Mouse (Mus musculus) liver, embryonic 14.5 days (tissue): ENCODE measurements at regions not wholly inside any gene's neighbourhood (a gene's known extent, or its start where the extent isn't known, plus 50 kb on each side); places are given as distances from the start of the nearest gene placed in this dataset.
A peak's percentile ranks its signal among the peaks of the same experiment; 100 is the strongest.

Experiments
- ATAC-seq: fragments of 200-750 bp; cut with Nextera tagmentation; 2 replicates; pipeline ENCODE4 v1.8.0; 2017; ENCODE audit warnings: moderate number of reproducible peaks, mild to moderate bottlenecking, moderate library complexity; ENCODE audit not compliant: insufficient read depth
- DNase-seq, 3 experiments: peaks; one replicate each; pipeline ENCODE4 v3.0.0-alpha.2; 2012 to 2013; ENCODE audit warnings: low read depth in 3 of 3, low spot score in 3 of 3
- H3K27ac ChIP-seq: fragments of 300-500 bp; sonication (generic); 2 replicates; pipeline ENCODE4 v1.5.1; 2014; ENCODE audit warnings: moderate library complexity, mild to moderate bottlenecking, control low read depth, inconsistent platforms
- H3K27me3 ChIP-seq: fragments of 300-500 bp; sonication (generic); 2 replicates; pipeline ENCODE4 v1.6.1; 2014; ENCODE audit warnings: mild to moderate bottlenecking, low read length, moderate library complexity; ENCODE audit not compliant: control insufficient read depth, insufficient read depth
- H3K36me3 ChIP-seq: fragments of 300-500 bp; sonication (generic); replicated peaks from 2 replicates; pipeline ENCODE4 v1.6.1; 2014; ENCODE audit warnings: low read depth; ENCODE audit not compliant: control insufficient read depth, insufficient read depth
- H3K4me1 ChIP-seq, 2 experiments: fragments of 200-500 bp in 1 of 2; fragments of 300-500 bp in 1 of 2; sonication (generic) in 1 of 2; replicated peaks; 2 replicates each; pipeline ENCODE4 v1.6.1; 2012 to 2014; ENCODE audit warnings: antibody characterized with exemption in 1 of 2, inconsistent platforms in 1 of 2, low read length in 1 of 2; ENCODE audit not compliant: control insufficient read depth in 2 of 2, insufficient read depth in 2 of 2
- H3K4me2 ChIP-seq: fragments of 300-500 bp; sonication (generic); 2 replicates; pipeline ENCODE4 v1.6.1; 2014; ENCODE audit warnings: low read depth, mild to moderate bottlenecking, control low read depth, moderate library complexity
- H3K4me3 ChIP-seq, 2 experiments: fragments of 200-500 bp in 1 of 2; fragments of 300-500 bp in 1 of 2; sonication (generic) in 1 of 2; 2 replicates each; pipeline ENCODE4 v1.5.1; 2012 to 2014; ENCODE audit warnings: low read depth in 2 of 2, low read length in 2 of 2, mild to moderate bottlenecking in 2 of 2, control low read depth in 1 of 2, inconsistent platforms in 1 of 2, moderate library complexity in 1 of 2; ENCODE audit not compliant: insufficient read depth in 1 of 2
- H3K9ac ChIP-seq: fragments of 300-500 bp; sonication (generic); replicated peaks from 2 replicates; pipeline ENCODE4 v1.6.1; 2014; ENCODE audit warnings: mild to moderate bottlenecking, control low read depth, moderate library complexity
- H3K9me3 ChIP-seq: fragments of 300-500 bp; sonication (generic); 2 replicates; pipeline ENCODE4 v1.6.1; 2016; ENCODE audit warnings: low read length, mixed read lengths; ENCODE audit not compliant: control insufficient read depth
- CTCF ChIP-seq: IDR thresholded peaks from 2 replicates; pipeline ENCODE4 v1.5.1; 2016; ENCODE audit warnings: antibody characterized with exemption, low read depth, control low read depth
- EP300 ChIP-seq: IDR thresholded peaks from 2 replicates; pipeline ENCODE4 v1.6.1; 2016; ENCODE audit warnings: antibody characterized with exemption, low read depth
- WGBS: fragments of 180-500 bp; shearing (Covaris S2); extraction: QIAGEN DNeasy Blood & Tissue Kit; methylation state at CpG from one replicate; pipeline ENCODE4 v1.1.7; 2014; ENCODE audit not compliant: insufficient replicate concordance; 5-methylcytosine and 5-hydroxymethylcytosine counted together

- Histone ChIP-seq H3K9me3 (no peaks in the 10 kb centered on the region), H3K4me2 (no peak overlapping the region), H3K27me3 (no peaks in the 10 kb centered on the region), H3K9ac (no peak overlapping the region), H3K4me1 (no peaks in the 10 kb centered on the region), H3K4me3 (no peak overlapping the region), H3K36me3 (no peaks in the 10 kb centered on the region), H3K27ac (no peak overlapping the region)
- DNase-seq (no peak), ATAC-seq (no peak)
- WGBS = 43% methylated on average over 5 of the region's 5 CpGs
- TF ChIP-seq EP300 (no peak), CTCF (no peak)
Measured at GRCm38 (mm10) chr12:59456175-59456851, 236.8 kb upstream of the Fbxo33 start.

GRCm38 (mm10) chr12:59415051-59415450 is 195.5 kb upstream of the Fbxo33 start:
- H3K27ac ChIP-seq = no peak overlapping the region
- H3K27me3 ChIP-seq = no peaks in the 10 kb centered on the region
- 70% methylated on average over 6 of the region's 6 CpGs for WGBS
- ATAC-seq = no peak
- H3K36me3 ChIP-seq = no peaks in the 10 kb centered on the region
- no peak for DNase-seq
- no peak overlapping the region for H3K4me3 ChIP-seq
- H3K9ac ChIP-seq = no peak overlapping the region
- no peak for TF ChIP-seq CTCF
- TF ChIP-seq EP300 = no peak
- no peak overlapping the region for H3K4me2 ChIP-seq
- no peaks in the 10 kb centered on the region for H3K4me1 ChIP-seq
- H3K9me3 ChIP-seq = no peaks in the 10 kb centered on the region

- H3K27ac ChIP-seq = no peak overlapping the region
- TF ChIP-seq CTCF = no peak
- 41% methylated on average over 1 of the region's 1 CpGs for WGBS
- DNase-seq (no peak), ATAC-seq (no peak)
- H3K4me2 ChIP-seq = no peak overlapping the region
- no peaks in the 10 kb centered on the region for H3K36me3 ChIP-seq
- no peak overlapping the region for H3K4me3 ChIP-seq
- H3K27me3 ChIP-seq = no peaks in the 10 kb centered on the region
- no peaks in the 10 kb centered on the region for H3K4me1 ChIP-seq
- no peak overlapping the region for H3K9ac ChIP-seq
- H3K9me3 ChIP-seq = no peaks in the 10 kb centered on the region
Measured at GRCm38 (mm10) chr12:59411491-59411890, 192.0 kb upstream of the Fbxo33 start.

GRCm38 (mm10) chr12:59391103-59391502 is 171.6 kb upstream of the Fbxo33 start:
- Histone ChIP-seq H3K9ac (no peak overlapping the region), H3K36me3 (no peaks in the 10 kb centered on the region), H3K27me3 (no peaks in the 10 kb centered on the region), H3K4me1 (no peaks in the 10 kb centered on the region), H3K4me3 (no peak overlapping the region), H3K9me3 (no peaks in the 10 kb centered on the region), H3K27ac (no peak overlapping the region), H3K4me2 (no peak overlapping the region)
- ATAC-seq (no peak), DNase-seq (no peak)
- TF ChIP-seq CTCF (no peak), EP300 (no peak)
- WGBS = 54% methylated on average over 3 of the region's 3 CpGs

- DNase-seq (peak in 2 of 3 experiments; percentile 1 to 7), ATAC-seq (no peak)
- Histone ChIP-seq H3K36me3 (no peaks in the 10 kb centered on the region), H3K4me3 (no peak overlapping the region), H3K9ac (no peak overlapping the region), H3K27ac (no peak overlapping the region), H3K4me2 (no peak overlapping the region), H3K9me3 (no peaks in the 10 kb centered on the region), H3K27me3 (no peaks in the 10 kb centered on the region), H3K4me1 (no peaks in the 10 kb centered on the region)
- 25% methylated on average over 3 of the region's 3 CpGs for WGBS
- TF ChIP-seq EP300 (no peak), CTCF (peak; percentile 54)
Measured at GRCm38 (mm10) chr12:59382812-59383211, 163.3 kb upstream of the Fbxo33 start.
